Mouse (Mus musculus) spleen, postnatal 4 days (tissue): ENCODE measurements at regions not wholly inside any gene's neighbourhood (a gene's known extent, or its start where the extent isn't known, plus 50 kb on each side); places are given as distances from the start of the nearest gene placed in this dataset.
"Not testable (repeated sequence)": the region's sequence is repeated elsewhere in the genome, so short reads cannot be mapped to it uniquely, and the experiment has no call there.

Source experiments
- DNase-seq, 2 experiments: peaks; one replicate each; pipeline ENCODE4 v3.0.0; 2022; ENCODE audit warnings: low spot score in 2 of 2

DNA sequence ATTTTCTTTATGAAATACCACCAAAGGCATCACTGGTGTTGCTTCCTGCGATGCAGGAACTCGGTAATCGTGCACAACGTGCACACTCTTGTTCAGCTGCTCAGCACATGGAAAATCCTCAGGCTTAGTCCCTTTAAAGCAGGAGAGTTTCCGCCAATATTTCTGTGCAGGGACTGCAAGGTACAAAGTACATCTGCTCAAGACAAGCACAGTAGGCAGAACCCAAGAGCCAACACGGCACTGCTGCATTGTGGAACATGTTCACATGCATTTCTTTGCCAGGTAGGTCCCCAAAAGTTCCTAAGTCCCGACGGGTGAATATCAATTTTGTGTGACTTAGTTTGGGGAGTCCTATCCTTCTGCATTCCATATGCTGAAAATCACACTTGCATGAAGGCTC is 808.0 kb upstream of the Pou3f3 start:
- no peak for DNase-seq

DNA sequence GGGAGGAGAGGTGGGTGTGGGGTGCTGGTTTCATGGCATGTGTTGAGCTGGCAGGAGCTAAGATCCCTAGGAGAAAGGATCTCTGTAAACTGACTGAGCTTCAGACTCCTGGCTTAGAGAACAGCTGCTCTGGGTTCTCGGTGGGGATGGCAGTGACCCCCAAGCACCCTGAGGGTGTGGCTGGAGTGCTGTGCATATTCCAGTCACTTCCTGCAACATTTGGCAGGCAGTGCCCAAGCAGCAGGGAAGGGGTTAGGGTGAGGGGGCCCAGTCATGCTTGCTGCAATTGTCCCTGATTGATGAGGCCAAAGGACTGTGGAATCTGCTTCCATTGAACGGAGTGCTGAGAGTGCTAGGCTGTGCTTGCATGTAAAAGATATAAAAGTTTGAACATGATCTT is 807.4 kb upstream of the Pou3f3 start:
- DNase-seq: no peak

DNA sequence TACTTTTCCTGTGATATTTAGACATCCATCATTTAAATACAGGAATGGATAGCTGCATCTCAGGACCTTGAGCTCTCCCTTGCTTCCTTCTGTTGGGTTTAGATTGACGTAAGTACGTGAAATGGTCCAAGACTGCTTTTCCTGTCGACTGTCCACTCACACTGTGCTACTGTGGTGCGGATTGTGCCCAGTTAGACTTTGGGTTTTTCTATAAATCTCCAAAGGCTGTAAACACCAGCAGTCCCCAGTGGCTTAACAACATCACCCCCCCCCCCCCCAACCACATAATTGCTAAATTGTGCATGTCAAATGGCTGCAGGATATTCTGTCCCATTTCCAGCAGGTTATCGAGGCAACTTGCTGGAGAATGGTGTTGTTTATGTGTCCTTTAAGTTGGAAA is 806.6 kb upstream of the Pou3f3 start:
- no peak for DNase-seq

DNA sequence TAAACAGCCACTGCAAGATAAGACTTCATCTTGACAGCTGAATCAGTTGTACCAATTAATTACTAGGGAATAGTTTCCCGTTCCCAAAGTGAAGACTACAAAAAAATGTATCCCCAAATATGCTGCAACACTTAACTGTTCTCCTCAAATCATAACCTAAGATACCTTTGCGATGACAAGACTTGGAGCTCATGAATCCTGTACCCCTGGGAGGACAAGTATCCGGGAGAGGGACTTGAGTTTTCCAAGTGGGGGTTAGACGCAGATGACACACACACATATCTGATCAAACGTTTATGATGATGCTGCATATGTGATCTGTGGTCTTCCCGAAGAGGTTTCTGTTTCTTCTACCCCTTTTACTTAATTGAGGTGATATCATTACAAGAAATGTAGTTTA is 805.6 kb upstream of the Pou3f3 start:
- DNase-seq: no peak

DNA sequence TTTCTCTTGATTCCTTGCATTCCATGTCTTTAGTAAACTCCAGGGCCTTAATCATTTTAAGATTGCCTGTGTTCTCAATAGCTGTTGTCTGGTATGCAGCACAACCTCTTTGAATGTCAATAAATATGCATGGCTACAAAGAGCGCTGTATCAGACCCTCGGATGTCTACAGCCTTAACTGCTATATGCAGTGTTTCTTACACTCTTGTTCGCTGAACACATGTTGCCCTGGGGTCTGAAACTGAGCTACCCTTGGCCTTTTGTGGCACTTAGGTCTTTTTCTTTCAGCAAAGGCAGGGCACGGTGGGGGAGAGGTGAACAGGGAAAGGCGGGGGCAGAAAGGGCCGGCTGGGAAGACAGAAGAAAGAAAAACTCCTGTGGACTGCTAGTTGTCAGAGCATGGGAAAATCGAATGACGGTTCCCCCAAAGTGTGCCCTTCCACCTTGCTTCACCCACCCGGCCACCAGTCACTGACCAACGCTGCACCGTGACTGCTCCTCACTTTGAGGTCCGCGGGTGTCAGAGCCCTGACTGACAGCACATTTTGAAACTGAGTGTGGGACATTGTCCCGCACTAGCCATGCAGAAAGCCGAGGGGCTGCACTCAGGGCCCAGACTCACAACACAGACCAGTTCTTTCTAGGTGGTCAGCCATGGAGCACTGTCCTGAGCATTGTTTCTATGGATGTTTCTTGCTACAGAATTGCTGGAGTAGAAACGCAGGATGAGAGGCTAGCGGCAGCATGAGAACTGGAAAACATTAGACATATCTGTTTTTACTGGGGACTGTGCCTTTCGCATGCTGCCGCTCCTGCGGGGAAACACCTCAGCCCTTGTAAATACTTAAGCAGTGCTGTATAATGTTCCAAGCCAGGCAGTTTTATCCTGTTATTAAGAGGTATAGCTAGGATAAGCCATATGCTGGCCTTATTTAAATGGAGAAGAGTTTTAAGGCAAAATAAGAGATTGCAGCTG is 804.6 kb upstream of the Pou3f3 start:
- DNase-seq: no peak

DNA sequence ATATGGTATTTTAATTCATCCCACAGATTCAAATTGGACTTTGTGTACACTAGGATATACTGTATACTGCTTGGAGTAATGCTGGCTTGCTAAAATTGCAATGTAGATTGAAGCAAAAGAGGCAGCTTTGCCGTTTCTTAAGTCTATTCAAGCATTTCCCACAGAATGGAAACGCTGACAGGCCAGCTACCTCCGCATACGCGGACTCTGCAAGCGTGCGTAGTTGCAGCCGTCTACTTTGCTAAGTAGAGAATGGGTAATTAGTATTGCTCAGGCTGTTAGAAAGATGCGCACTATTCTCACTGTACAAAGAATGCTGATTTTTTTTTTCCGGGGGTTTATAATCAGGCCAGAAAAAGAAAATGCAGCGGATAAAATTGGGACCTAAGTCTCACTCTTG is 803.8 kb upstream of the Pou3f3 start:
- DNase-seq: no peak

DNA sequence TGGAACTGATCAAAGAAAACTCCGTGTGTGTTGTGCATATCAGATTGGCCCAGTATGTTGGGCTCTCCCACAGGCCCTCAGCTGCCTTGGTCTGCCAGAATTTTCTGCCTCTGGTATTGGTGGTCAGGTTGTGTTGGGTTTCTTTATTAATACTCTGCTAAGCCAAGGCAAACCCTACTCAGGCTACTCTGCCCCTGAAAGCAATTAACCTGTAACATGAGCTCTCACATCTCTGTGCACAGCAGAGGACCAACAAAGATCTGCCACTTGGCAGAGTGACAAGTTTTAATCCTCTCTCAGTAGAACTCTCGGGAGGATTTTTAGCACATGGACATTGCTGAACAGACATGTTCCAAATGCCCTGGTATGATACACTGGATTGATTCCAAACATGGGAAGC is 803.2 kb upstream of the Pou3f3 start:
- no peak for DNase-seq

DNA sequence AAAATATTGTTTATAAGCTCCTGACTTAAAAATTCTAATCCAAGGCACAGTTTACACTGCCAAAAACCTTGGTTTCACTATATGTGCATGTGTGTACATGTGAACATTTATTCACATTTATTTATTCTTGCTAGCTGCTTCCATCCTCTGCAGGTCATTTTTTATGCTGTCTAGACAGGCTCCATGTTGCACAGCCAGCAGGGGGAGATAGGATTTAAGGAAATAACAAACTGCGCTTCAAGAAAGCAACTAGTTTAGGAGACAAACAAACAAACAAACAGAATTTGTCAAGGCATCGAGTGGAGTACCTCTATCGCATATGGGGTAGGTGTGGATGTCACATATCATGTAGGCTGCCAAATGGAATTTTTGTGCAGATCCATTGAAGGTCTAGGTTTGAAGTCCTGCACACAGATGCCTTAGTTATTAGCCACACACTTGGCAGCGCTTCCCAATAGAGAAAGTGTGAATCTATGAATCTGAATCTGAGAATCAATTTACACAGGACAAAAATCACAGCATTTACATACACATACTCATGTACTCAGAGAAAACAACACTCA is 797.7 kb upstream of the Pou3f3 start:
- no peak for DNase-seq

DNA sequence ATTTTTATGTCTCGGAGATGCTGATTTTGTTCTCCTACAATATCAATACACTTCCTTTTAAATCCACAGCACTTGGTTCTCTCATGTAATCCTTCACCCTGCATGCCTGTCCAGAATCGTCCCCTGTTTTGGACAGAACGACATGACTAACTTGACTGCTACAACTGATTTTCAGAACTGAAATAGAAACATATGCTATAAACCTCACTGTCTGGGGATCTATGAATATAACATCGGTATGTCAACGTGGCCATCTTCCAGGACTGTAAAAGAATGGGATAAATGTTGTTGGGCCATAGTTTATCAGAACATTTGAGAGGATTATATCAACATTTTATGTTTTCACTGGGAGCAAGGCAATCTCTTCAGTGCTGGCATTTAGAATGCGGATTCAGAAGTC is 795.2 kb upstream of the Pou3f3 start:
- no peak for DNase-seq

DNA sequence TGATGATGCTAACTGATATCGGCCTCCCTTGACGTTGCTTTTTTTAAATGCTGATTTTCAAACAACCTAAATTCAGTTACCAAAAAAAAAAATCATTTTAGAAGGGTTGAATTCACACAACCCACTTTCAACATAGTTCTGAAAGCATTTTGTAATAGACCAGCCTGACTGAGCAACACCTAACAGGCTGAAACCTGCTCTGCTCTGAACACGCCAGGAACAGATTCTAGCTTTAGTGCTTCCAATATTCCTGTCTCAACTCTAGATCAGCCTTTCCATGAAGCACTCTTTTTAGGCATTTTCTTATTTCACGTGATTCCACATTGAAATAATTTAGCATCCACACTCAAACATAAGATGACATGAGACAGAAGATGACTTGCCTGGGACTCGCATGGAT is 789.6 kb upstream of the Pou3f3 start:
- no peak for DNase-seq

DNA sequence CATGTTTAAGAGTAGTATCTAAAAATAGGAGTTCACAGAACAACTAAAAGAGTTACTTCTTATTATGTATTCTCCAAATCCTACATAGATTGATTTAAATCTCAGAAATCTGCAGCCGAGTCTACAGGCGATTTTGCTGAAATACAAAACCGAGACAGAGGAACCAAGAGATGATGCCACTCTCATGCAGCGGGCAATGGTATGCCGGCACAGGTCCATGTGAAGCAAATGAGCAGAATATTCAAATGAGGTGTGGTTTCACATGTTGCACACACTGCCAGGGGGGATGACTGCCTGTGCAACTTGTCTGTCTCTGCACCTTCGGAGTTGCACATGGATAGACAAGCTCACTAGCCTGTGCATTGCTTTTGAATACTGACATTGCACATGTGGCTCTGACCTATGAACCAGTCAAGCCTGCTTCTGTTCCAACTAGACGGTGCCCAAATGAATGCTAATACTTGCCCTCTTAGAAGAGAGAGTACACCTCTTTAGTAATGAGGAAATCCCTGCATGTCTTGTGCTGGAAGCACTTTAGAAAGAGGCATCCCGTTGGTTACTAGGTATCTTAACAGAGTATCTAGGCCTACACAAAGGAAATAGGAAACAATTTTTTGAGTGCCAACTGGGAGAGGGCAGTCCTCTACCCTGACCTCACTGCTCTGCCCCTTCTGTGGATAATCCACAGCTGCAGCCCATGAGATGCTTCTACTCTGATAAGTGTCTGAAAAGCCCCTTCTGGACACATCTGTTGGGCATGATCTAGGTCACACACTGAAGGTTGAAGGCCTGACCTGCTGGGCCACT is 787.4 kb upstream of the Pou3f3 start:
- DNase-seq: no peak

DNA sequence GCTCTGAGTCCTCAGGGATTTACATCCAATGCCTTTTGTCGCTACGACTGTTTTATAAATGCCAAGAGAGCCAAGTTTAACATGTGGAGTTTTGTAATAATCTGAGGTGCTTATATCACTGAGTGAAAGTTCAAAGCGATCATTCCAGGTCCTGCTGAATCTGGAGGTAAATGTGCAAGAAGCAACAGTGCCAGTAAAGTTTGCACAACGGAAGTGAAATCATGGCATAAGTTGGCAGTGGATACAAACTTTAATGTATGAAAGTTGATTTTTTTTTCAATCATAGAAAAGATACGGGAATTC is 786.8 kb upstream of the Pou3f3 start:
- no peak for DNase-seq

DNA sequence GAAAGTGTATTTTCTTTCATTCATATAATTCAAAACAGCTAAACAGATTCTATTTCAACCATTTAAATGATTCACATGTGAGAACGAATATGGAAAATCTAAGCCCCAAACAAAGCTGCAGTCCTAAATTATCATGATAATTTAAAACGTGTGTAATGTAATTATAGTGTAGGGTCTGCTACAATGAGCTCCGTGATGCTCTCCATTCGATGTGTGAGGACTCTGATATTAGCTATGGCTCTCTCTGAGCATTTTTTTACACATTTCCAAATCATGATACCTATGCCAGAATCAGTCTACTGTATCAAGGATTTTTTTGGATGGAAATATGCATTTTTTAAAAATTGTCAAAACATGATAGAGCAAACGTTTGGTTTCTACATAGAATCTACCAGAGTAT is 785.8 kb upstream of the Pou3f3 start:
- DNase-seq: no peak

DNA sequence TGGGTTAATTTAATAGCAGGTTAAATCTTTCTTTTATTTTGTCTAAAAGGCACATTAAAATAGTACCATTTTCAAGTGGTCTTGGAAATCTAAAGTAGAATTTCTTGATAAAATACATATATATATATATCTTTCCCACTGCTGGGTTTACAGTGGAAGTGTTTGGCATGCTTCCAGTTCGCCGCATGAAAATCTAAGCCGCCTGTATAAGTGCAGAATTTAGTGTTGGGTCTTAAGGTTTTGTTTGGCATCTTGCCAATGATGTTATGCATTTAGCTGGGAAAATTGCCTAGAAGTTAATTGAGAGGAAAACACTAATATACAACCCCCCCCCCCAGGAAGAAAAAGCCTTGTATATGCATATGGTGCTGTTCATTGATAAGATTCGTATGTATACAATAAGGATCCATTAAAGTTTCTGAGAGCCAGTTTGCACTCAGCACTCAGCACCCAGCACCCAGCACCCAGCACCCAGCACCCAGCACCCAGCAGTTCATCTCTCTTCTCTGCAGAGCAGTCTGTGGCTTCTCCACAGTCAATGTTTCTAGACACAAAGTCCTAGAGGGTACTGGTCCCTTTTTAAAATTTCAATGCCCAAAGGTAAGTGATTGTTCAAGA is 778.7 kb upstream of the Pou3f3 start:
- no peak for DNase-seq

DNA sequence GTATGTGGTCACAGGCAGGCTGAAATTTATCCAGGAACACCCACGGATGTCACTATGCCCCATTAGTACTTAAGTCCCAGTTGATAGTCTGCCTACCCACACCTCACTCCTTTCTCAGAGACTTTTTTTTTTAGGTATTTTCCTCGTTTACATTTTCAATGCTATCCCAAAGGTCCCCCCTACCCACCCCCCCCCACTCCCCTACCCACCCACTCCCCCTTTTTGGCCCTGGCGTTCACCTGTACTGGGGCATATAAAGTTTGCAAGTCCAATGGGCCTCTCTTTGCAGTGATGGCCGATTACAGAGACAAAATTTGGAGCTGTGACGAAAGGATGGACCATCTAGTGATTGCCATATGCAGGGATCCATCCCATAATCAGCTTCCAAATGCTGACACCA is 777.8 kb upstream of the Pou3f3 start:
- DNase-seq: not testable (repeated sequence)

DNA sequence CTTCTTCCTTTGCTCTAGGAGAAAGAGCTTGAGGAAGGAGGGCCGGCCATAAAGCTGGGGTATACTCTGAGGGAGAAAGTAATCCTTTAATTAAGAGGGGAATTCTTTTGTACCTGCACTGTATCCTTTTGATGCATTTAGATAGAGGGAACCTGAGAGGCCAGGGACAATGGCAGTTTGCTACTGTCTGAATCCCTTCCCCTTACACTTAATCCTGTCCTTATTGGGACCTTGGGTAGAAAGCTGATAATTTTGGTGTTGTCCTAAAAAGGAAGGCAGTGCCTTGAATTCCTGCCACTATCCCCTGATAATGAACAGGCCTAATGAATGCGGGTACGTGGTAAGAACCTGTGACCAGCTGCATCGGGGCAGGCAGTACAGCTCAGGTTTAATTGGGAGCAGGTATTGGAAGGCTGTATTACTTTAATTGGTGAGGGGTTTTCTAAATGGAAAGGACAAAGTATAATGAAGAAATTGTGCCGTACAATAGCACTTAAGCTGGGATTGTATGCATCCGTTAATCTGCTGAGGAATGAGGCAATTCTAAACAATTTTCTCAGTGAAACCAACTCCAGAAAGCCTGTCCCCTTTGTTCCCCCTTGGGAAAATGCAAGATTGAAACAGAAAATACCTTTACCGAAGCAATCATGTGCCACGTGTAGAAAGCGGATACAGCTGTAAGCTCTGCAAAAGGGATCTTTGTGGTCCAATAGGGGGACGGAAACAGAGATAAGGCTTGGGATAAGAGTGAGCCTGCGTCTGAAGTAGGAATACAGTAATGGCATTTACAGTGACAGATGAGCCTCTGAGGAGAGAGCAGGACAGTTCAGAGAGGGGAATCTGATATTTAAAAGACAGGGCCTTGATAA is 776.9 kb upstream of the Pou3f3 start:
- DNase-seq: no peak

DNA sequence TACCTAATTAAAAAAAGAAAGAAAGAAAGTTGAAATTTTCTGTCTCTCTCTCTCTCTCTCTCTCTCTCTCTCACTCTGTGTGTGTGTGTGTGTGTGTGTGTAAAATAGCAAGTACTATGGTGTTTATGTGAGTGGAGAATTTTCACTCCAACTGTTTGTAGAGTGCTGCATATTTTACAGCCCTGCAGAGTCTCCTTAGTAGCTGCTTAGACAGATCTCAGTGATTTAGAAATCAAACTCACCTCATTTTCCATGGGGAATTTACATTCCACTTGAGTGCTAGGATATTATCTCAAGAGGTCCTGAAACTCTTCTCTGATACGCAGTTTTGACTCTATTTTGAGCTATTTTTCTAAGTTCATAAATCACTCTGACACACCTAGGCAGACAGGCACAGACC is 761.8 kb upstream of the Pou3f3 start:
- no peak for DNase-seq

DNA sequence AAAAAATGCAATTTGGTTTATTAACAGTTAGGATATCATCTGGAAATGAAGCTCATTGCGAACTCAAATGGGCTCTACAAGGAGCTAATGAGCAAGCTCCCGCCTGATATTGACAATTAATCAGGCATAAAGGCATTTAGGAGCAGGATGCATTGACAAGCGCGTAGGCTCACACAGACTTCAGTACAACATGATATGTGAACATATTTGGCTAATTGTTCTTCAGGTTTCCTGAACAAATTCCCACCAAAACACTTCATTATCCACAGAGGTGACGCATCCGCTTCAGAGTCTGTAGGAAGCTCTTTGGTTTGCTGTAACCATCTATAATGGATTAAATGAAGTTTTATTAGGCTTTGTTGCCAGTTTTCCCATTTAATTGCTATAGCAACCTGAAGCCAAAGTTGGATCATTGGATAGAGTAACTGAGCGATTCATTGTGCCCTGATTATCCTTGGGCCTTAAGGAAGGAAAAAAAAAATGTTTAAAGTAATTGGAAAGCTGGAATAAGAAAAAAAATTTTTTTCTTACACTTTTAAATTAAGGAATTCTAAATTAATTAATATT is 759.6 kb upstream of the Pou3f3 start:
- DNase-seq: no peak

DNA sequence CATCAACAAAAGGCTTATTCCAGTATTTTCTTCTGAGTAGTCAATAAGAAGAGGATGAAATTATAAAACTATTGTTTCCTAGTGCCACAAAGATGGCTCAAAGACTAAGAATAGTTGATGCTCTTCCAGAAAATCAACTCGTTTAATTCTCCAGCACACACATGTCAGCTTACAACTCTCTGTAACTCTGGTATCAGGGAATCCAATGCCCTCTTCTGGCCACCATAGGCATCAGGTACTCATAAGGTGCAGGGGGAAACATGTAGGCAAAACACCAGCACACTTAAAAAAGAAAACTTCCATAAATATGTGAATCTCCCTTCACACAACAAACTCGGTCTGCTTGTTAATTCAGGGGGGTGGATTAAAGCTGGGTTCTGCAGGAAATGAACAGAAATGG is 734.6 kb upstream of the Pou3f3 start:
- DNase-seq: no peak

DNA sequence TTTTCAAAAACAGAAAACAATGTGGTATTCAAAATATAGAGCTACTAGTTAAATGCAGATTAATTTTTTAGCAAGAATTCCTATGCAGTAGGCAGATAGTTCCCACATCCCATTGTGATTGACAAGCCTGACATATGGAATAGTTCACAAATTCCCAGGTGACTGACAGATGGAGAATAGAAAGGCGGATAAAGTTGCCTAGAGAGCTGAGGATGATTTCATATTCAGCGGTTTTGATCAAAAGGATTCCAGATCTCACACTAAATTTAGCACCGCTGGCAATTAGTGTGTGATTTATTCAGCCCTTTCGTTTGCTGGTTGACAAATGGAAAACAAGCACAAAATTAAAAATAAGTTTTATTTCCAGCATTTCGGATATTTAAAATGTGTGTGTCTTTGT is 714.0 kb upstream of the Pou3f3 start:
- no peak for DNase-seq

DNA sequence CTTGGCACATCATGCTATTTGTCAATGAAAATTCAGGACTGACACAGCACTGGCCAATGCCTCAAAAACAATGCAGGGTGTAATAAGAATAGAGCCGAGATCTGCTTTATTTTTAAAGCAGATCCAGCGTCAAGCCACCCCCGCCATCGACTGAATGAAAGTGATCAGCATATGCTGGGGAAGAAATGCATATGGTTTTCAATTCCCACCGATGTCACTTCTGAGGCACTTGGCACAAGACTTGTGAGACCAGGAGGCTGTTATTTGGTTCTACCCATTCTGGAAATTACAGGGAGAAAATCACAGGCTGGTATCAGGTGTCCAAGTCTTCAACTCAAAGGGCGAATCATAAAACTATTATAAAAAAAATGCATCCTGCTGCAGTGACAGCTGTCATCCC is 689.3 kb upstream of the Pou3f3 start:
- no peak for DNase-seq
